Mouse (Mus musculus): ENCODE data around the gene Ppp3ca. TPM values are rescaled to one million over a fixed set of nuclear protein-coding genes. Genes with fewer than 3 reads are reported as not detected.

Gene Ppp3ca
- total and polyA plus RNA-seq, 3 experiments = 63.4 to 143 (median 130) TPM

- Histone ChIP-seq H3K9ac (ENCODE audit: insufficient read depth, low read depth) (no peak overlapping the region), H3K36me3 (replicated peaks in 1 of 2; ENCODE audit: control insufficient read depth in 1 of 2, insufficient read depth in 1 of 2, low read length in 1 of 2) (peaks cover 2 to 57% of the 10 kb centered on the region in 2 experiments), H3K9me3 (replicated peaks; ENCODE audit: low read length) (no peaks in the 10 kb centered on the region), H3K4me3 (replicated peaks in 1 of 3; ENCODE audit: low read depth in 2 of 3, low read length in 2 of 3, poor library complexity in 1 of 3) (no peak overlapping the region), H3K27ac (ENCODE audit: insufficient read depth, low read depth) (no peak overlapping the region), H3K4me2 (ENCODE audit: insufficient read depth, low read depth, poor library complexity, severe bottlenecking) (no peak overlapping the region), H3K79me2 (replicated peaks; ENCODE audit: control insufficient read depth, extremely low read depth, insufficient read depth, poor library complexity, severe bottlenecking) (peaks cover 3% of the 10 kb centered on the region; the same call in 1 of the 2 replicates), H3K27me3 (replicated peaks) (no peaks in the 10 kb centered on the region), H3K4me1 (ENCODE audit: control insufficient read depth in 1 of 2, insufficient read depth in 2 of 2) (peaks cover 9 to 45% of the 10 kb centered on the region in 2 experiments; a peak in 3 of 4 replicates)
- in situ Hi-C loops (cut with MboI; ENCODE audit: low pct_ligation_motif_present, low pct_unique_long_range_greater_than_20kb, low sequenced_read_pairs) (no loop called here), dilution Hi-C loops (cut with MboI; ENCODE audit: extremely low pct_ligation_motif_present, extremely low pct_unique_long_range_greater_than_20kb, low sequenced_read_pairs) (no loop called here)
- no peak for TF ChIP-seq NRF1 (IDR thresholded peaks at IDR 0.05; ENCODE audit: low read depth, low read length)
- no peak for TF ChIP-seq KAT2A (IDR thresholded peaks at IDR 0.05; ENCODE audit: insufficient replicate concordance, low read length)
- no peak for TF ChIP-seq NELFE (IDR thresholded peaks at IDR 0.05; ENCODE audit: low read depth, low read length)
- no peak for TF ChIP-seq MAX (IDR thresholded peaks at IDR 0.05; ENCODE audit: low read length)
- no peak for TF ChIP-seq ELF1 (IDR thresholded peaks at IDR 0.05; ENCODE audit: low read depth, low read length)
- no peak for TF ChIP-seq CTCF (conservative IDR thresholded peaks at IDR 0.05 in 1 of 2, IDR thresholded peaks at IDR 0.05 in 1 of 2; ENCODE audit: low read depth in 2 of 2, low read length in 2 of 2)
- TF ChIP-seq CHD2 (IDR thresholded peaks at IDR 0.05; ENCODE audit: low read length) = no peak
- no peak for TF ChIP-seq BHLHE40 (IDR thresholded peaks at IDR 0.05; ENCODE audit: low read depth, low read length)
- no peak for TF ChIP-seq ETS1 (conservative IDR thresholded peaks at IDR 0.05; ENCODE audit: low read depth, low read length)
- TF ChIP-seq MYC (IDR thresholded peaks at IDR 0.05; ENCODE audit: low read depth, low read length) = no peak
- no peak for DNase-seq (ENCODE audit: extremely low read depth)
These were observed 160.8 kb downstream of the Ppp3ca start for GRCm38 (mm10) chr3:136830687-136831220.

DNA sequence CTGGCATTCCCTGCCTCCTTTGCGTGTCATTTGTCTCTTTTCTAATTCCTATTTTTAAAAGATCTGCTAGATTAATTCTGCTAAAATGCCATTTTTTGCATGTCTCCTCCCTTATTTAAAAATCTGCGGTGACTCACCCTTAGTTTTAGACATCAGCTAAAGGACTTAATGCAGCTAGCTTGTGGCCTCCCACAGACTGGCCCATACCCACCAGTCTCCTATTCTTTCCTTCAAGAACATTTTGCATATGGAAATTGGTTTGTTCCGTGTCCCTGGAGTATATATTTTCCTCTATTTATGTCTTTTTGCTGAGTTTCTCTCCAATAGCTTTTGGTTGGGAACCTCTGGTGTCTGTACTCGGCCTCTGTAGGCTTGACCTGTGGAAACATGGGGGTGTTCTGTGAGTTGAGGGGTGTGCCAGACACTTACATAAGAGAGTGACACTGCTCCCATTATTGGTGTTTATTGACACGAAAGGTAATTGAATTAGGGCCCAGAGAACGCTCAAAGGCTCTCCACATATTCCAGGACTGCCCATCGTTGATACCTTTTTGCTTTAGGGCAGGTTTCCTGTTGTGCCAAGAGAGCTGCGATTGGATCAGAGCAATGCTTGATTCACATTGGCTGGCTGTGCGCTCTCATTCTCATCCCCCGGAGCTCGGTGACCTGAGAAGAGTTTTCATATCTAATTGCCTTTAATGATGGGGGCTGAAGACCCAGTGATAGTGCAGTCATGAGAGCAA, 163.2 kb downstream of the Ppp3ca start:
- H3K27me3 ChIP-seq (replicated peaks) = no peaks in the 10 kb centered on the region
- dilution Hi-C loops (cut with MboI; ENCODE audit: extremely low pct_ligation_motif_present, extremely low pct_unique_long_range_greater_than_20kb, low sequenced_read_pairs) (no loop called here), in situ Hi-C loops (cut with MboI; ENCODE audit: low pct_ligation_motif_present, low pct_unique_long_range_greater_than_20kb, low sequenced_read_pairs) (no loop called here)
- H3K36me3 ChIP-seq (replicated peaks in 1 of 2; ENCODE audit: control insufficient read depth in 1 of 2, insufficient read depth in 1 of 2, low read length in 1 of 2) = peaks cover 0 to 57% of the 10 kb centered on the region in 2 experiments
- H3K4me3 ChIP-seq (replicated peaks in 1 of 3; ENCODE audit: low read depth in 2 of 3, low read length in 2 of 3, poor library complexity in 1 of 3) = no peak overlapping the region
- TF ChIP-seq MAFK (IDR thresholded peaks at IDR 0.05; ENCODE audit: insufficient replicate concordance, low read length) = 0 out of 2 replicates have a peak, but pooled peaks have one; percentile 21
- TF ChIP-seq ZC3H11A (IDR thresholded peaks at IDR 0.05; ENCODE audit: low read depth, low read length) = no peak
- H3K9ac ChIP-seq (ENCODE audit: insufficient read depth, low read depth) = no peak overlapping the region
- DNase-seq (ENCODE audit: extremely low read depth) = no peak
- H3K9me3 ChIP-seq (replicated peaks; ENCODE audit: low read length) = no peaks in the 10 kb centered on the region
- H3K27ac ChIP-seq (ENCODE audit: insufficient read depth, low read depth) = no peak overlapping the region
- H3K79me2 ChIP-seq (replicated peaks; ENCODE audit: control insufficient read depth, extremely low read depth, insufficient read depth, poor library complexity, severe bottlenecking) = peaks cover 3% of the 10 kb centered on the region; the same call in 1 of the 2 replicates
- peaks cover 9 to 48% of the 10 kb centered on the region in 2 experiments; a peak in 3 of 4 replicates for H3K4me1 ChIP-seq (ENCODE audit: control insufficient read depth in 1 of 2, insufficient read depth in 2 of 2)
- H3K4me2 ChIP-seq (ENCODE audit: insufficient read depth, low read depth, poor library complexity, severe bottlenecking) = no peak overlapping the region

All from CH12.LX (cell line).